Mouse (Mus musculus) brown adipose tissue, adult 24 weeks (tissue): Measurements from ENCODE around the gene Ptpn13. TPM values are rescaled to one million over a fixed set of nuclear protein-coding genes. Genes with fewer than 3 reads are reported as not detected.

Source experiments
- H3K27ac ChIP-seq: fragments of 200-500 bp; replicated peaks from 2 replicates; pipeline ENCODE4 v1.5.1; 2012; ENCODE audit warnings: low read depth, mild to moderate bottlenecking, low read length
- H3K4me1 ChIP-seq: fragments of 200-500 bp; 2 replicates; pipeline ENCODE4 v1.6.1; 2012; ENCODE audit warnings: low read length, mixed read lengths; ENCODE audit not compliant: control insufficient read depth, insufficient read depth, insufficient read length
- H3K4me3 ChIP-seq: fragments of 200-500 bp; 2 replicates; pipeline ENCODE4 v1.5.1; 2012; ENCODE audit warnings: low read depth, mild to moderate bottlenecking, low read length, moderate library complexity; ENCODE audit not compliant: insufficient read depth
- polyA plus RNA-seq: library from polyadenylated mRNA; stranded (reverse); fragments of >200 nt; gene quantifications from 2 replicates; pipeline ENCODE4 v1.2.4, GENCODE M21; 2012; ENCODE audit not compliant: missing spikeins, insufficient read depth, insufficient read length

Ptpn13 gene
- polyA plus RNA-seq, 1 experiment = 0.83 TPM

- Histone ChIP-seq H3K4me1 (no peaks in the 10 kb centered on the region), H3K4me3 (peak overlapping the region; percentile 35), H3K27ac (no peak overlapping the region)
Measured at GRCm38 (mm10) chr5:103436039-103436944, 11.3 kb downstream of the Ptpn13 start.

- no peak overlapping the region for H3K27ac ChIP-seq
- no peaks in the 10 kb centered on the region for H3K4me1 ChIP-seq
- H3K4me3 ChIP-seq = no peak overlapping the region
Measured at GRCm38 (mm10) chr5:103437714-103438113, 12.7 kb downstream of the Ptpn13 start.

- Histone ChIP-seq H3K4me1 (no peaks in the 10 kb centered on the region), H3K4me3 (no peak overlapping the region), H3K27ac (no peak overlapping the region)
Measured at GRCm38 (mm10) chr5:103439171-103439570, 14.2 kb downstream of the Ptpn13 start.

GRCm38 (mm10) chr5:103440418-103441276 is 15.7 kb downstream of the Ptpn13 start:
- no peaks in the 10 kb centered on the region for H3K4me1 ChIP-seq

GRCm38 (mm10) chr5:103441706-103442105 is 16.7 kb downstream of the Ptpn13 start:
- Histone ChIP-seq H3K27ac (no peak overlapping the region), H3K4me1 (no peaks in the 10 kb centered on the region), H3K4me3 (no peak overlapping the region)

More at GRCm38 (mm10) chr5:103440418-103441276, 15.7 kb downstream of the Ptpn13 start:
- no peak overlapping the region for H3K27ac ChIP-seq
- no peak overlapping the region for H3K4me3 ChIP-seq

GRCm38 (mm10) chr5:103442269-103442688 is 17.3 kb downstream of the Ptpn13 start:
- Histone ChIP-seq H3K4me3 (no peak overlapping the region), H3K27ac (no peak overlapping the region), H3K4me1 (no peaks in the 10 kb centered on the region)

- H3K4me3 ChIP-seq = no peak overlapping the region
- H3K27ac ChIP-seq = no peak overlapping the region
- H3K4me1 ChIP-seq = no peaks in the 10 kb centered on the region
Measured at GRCm38 (mm10) chr5:103442921-103443320, 17.9 kb downstream of the Ptpn13 start.

- Histone ChIP-seq H3K4me1 (no peaks in the 10 kb centered on the region), H3K27ac (no peak overlapping the region), H3K4me3 (no peak overlapping the region)
Measured at GRCm38 (mm10) chr5:103445383-103445782, 20.4 kb downstream of the Ptpn13 start.

- H3K4me1 ChIP-seq = no peaks in the 10 kb centered on the region
- H3K27ac ChIP-seq = no peak overlapping the region
- no peak overlapping the region for H3K4me3 ChIP-seq
Measured at GRCm38 (mm10) chr5:103447806-103448416, 22.9 kb downstream of the Ptpn13 start.

GRCm38 (mm10) chr5:103448470-103448869 is 23.5 kb downstream of the Ptpn13 start:
- Histone ChIP-seq H3K27ac (no peak overlapping the region), H3K4me3 (no peak overlapping the region), H3K4me1 (no peaks in the 10 kb centered on the region)

GRCm38 (mm10) chr5:103450663-103451062 is 25.7 kb downstream of the Ptpn13 start:
- Histone ChIP-seq H3K27ac (no peak overlapping the region), H3K4me1 (no peaks in the 10 kb centered on the region), H3K4me3 (no peak overlapping the region)

GRCm38 (mm10) chr5:103453361-103454140 is 28.6 kb downstream of the Ptpn13 start:
- H3K27ac ChIP-seq = no peak overlapping the region
- H3K4me1 ChIP-seq = no peaks in the 10 kb centered on the region
- no peak overlapping the region for H3K4me3 ChIP-seq

GRCm38 (mm10) chr5:103456794-103457193 is 31.8 kb downstream of the Ptpn13 start:
- H3K4me3 ChIP-seq = no peak overlapping the region
- H3K27ac ChIP-seq = no peak overlapping the region
- H3K4me1 ChIP-seq = no peaks in the 10 kb centered on the region

GRCm38 (mm10) chr5:103458411-103458810 is 33.4 kb downstream of the Ptpn13 start:
- Histone ChIP-seq H3K27ac (no peak overlapping the region), H3K4me3 (no peak overlapping the region), H3K4me1 (no peaks in the 10 kb centered on the region)
